Mouse (Mus musculus): ENCODE data around the gene Dock1.

Gene Dock1

DNA sequence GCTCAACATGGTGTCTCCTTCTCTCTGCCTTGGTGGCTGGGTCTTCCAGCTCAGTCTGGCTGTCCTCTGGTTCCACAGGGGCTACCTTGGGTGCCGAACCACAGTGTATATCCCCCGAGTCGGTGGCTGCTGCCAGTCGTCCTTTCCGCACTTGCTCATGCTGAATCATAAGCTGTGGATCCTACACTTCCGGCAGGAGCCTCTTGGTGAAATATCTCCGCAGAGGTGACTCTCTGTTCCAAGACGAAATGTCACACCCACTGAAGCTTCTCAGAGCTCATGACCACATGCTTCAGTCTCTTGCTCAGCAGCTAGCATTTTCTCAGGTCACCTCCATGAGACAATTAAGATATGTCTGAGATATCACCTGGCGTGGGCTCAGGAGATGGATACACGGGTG lies 526.4 kb downstream of the Dock1 start:
- DNase-seq, result no peak

GRCm38 (mm10) chr7:135203920-135204319 lies 533.5 kb downstream of the Dock1 start:
- DNase-seq, result peak; percentile 70

GRCm38 (mm10) chr7:135205111-135205510 lies 534.7 kb downstream of the Dock1 start:
- no peak for DNase-seq

- DNase-seq, result no peak
Measured at GRCm38 (mm10) chr7:135208947-135209567, 538.6 kb downstream of the Dock1 start.

DNA sequence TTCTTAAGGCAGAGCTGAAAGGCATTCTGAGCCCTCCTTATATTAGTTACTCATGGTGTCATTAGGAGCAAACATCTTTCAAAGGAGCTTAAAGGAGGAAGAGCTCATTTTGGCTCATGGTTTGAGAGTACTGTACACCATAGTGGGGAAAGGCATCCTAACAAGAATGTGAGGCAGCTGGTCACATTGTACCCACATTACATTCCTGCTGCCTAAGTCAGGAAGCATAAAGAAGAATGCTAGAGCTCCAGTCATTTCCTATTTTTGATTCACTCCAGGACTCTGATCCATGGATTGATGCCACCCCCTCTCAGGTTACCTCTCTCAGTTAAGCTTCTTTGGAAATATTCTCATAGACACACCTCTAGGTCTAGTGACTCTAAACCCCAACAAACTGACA lies 539.8 kb downstream of the Dock1 start:
- no peak for DNase-seq

- DNase-seq, result no peak
Measured at GRCm38 (mm10) chr7:135210831-135211230, 540.4 kb downstream of the Dock1 start.

DNA sequence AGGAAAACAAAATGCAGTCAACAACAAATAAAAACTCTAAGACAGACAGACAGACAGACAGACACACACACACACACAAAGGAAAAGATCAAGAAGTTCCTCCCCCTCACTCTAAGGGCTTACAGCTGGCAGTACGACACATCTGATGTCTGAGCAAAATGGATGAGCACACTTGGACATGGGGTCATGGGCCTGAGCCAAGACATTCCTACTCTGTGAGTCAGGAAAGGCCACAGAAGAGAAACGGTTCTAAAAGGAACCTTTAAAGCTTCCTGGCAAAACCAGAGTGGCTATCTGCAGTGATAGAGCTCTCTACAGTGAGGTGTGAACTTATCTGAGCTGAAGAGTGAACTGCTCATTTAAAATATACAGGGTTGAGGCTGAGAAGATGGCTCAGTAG lies 542.1 kb downstream of the Dock1 start:
- DNase-seq, result peak; percentile 65

GRCm38 (mm10) chr7:135221475-135221874 lies 551.0 kb downstream of the Dock1 start:
- no peak for DNase-seq

Data from kidney, adult 9 months (tissue).